Mouse (Mus musculus) C2C12 (cell line): ENCODE measurements around the gene Dlgap5. TPM values are rescaled to one million over a fixed set of nuclear protein-coding genes. Genes with fewer than 3 reads are reported as not detected.
"Not testable (repeated sequence)": the region's sequence is repeated elsewhere in the genome, so short reads cannot be mapped to it uniquely, and the experiment has no call there.

ENCODE experiments used
- H3K27me3 ChIP-seq: one replicate; pipeline ENCODE4 v1.6.1; 2011; ENCODE audit not compliant: control insufficient read depth, insufficient read depth, insufficient read length
- H3K36me3 ChIP-seq: one replicate; pipeline ENCODE4 v1.6.1; 2011; ENCODE audit not compliant: control insufficient read depth, insufficient read depth
- H3K4me3 ChIP-seq: one replicate; pipeline ENCODE4 v1.5.1; 2011; ENCODE audit warnings: mild to moderate bottlenecking, control low read depth; ENCODE audit not compliant: poor library complexity, insufficient read depth, severe bottlenecking
- H3K79me2 ChIP-seq: one replicate; pipeline ENCODE4 v1.6.1; 2011; ENCODE audit not compliant: control insufficient read depth, insufficient read depth
- H3K79me3 ChIP-seq: one replicate; pipeline ENCODE4 v1.6.1; 2011; ENCODE audit warnings: low read depth, control low read depth
- H3ac ChIP-seq: one replicate; pipeline ENCODE3; 2011; ENCODE audit warnings: low read depth; ENCODE audit not compliant: control insufficient read depth, insufficient read length
- CEBPB ChIP-seq: IDR thresholded peaks from one replicate; pipeline ENCODE4 v1.6.1; 2011; ENCODE audit warnings: low read depth, mild to moderate bottlenecking, control low read depth, moderate library complexity
- CTCF ChIP-seq: IDR thresholded peaks from one replicate; pipeline ENCODE4 v1.5.1; 2011; ENCODE audit not compliant: control insufficient read depth, insufficient read depth, insufficient read length
- FOSL1 ChIP-seq: IDR thresholded peaks from one replicate; pipeline ENCODE4 v1.8.0; 2011; ENCODE audit warnings: mild to moderate bottlenecking, low read length; ENCODE audit not compliant: poor library complexity, insufficient read depth, severe bottlenecking
- MAX ChIP-seq: IDR thresholded peaks from one replicate; pipeline ENCODE4 v1.6.1; 2011; ENCODE audit warnings: mild to moderate bottlenecking, control low read depth
- MYOD1 ChIP-seq: IDR thresholded peaks from one replicate; pipeline ENCODE4 v1.6.1; 2011; ENCODE audit warnings: low read depth; ENCODE audit not compliant: control insufficient read depth, insufficient read length
- MYOG ChIP-seq: IDR thresholded peaks from one replicate; pipeline ENCODE4 v1.6.1; 2011; ENCODE audit not compliant: control insufficient read depth, insufficient read length; ENCODE audit errors: extremely low read depth
- USF1 ChIP-seq: IDR thresholded peaks from one replicate; pipeline ENCODE4 v1.6.1; 2011; ENCODE audit warnings: low read depth, mild to moderate bottlenecking, control low read depth, moderate library complexity
- polyA plus RNA-seq: library from polyadenylated mRNA; unstranded; fragments of >200 nt; fragmentation: generic; extraction: Trizol; gene quantifications from one replicate; pipeline ENCODE4 v1.2.1, GENCODE M21; 2012; ENCODE audit warnings: missing spikeins

Gene Dlgap5
- polyA plus RNA-seq, 1 experiment: 34.2 TPM

- Histone ChIP-seq H3K79me3 (no peaks in the 10 kb centered on the region), H3K79me2 (no peaks in the 10 kb centered on the region), H3ac (no peak overlapping the region), H3K4me3 (no peak overlapping the region), H3K36me3 (no peaks in the 10 kb centered on the region), H3K27me3 (peaks cover 22% of the 10 kb centered on the region)
- TF ChIP-seq MYOD1 (no peak), MAX (no peak), MYOG (no peak), FOSL1 (no peak), USF1 (no peak), CTCF (no peak), CEBPB (no peak)
These were observed 43.8 kb upstream of the Dlgap5 start for GRCm38 (mm10) chr14:47461997-47462396.

GRCm38 (mm10) chr14:47459556-47459955 lies 41.3 kb upstream of the Dlgap5 start:
- Histone ChIP-seq H3K79me2 (no peaks in the 10 kb centered on the region), H3K4me3 (no peak overlapping the region), H3K27me3 (peaks cover 12% of the 10 kb centered on the region), H3K79me3 (no peaks in the 10 kb centered on the region), H3ac (no peak overlapping the region), H3K36me3 (no peaks in the 10 kb centered on the region)
- no peak for TF ChIP-seq CTCF
- no peak for TF ChIP-seq CEBPB

- H3ac ChIP-seq, H3K4me3 ChIP-seq, H3K79me2 ChIP-seq, H3K79me3 ChIP-seq, H3K27me3 ChIP-seq, H3K36me3 ChIP-seq: not testable (repeated sequence)
These were observed 31.9 kb upstream of the Dlgap5 start, which contains the start of gene Fbxo34 for GRCm38 (mm10) chr14:47450121-47450520. Gene Fbxo34, plus strand, starts transcription at chr14:47450421.

- Histone ChIP-seq H3K79me2 (no peaks in the 10 kb centered on the region), H3K27me3 (no peaks in the 10 kb centered on the region), H3ac (no peak overlapping the region), H3K36me3 (no peaks in the 10 kb centered on the region), H3K4me3 (no peak overlapping the region), H3K79me3 (no peaks in the 10 kb centered on the region)
- TF ChIP-seq MAX: no peak
- TF ChIP-seq FOSL1: no peak
- TF ChIP-seq CTCF: no peak
- TF ChIP-seq MYOG: no peak
- no peak for TF ChIP-seq USF1
- TF ChIP-seq CEBPB: no peak
- TF ChIP-seq MYOD1: no peak
These were observed 27.3 kb upstream of the Dlgap5 start for GRCm38 (mm10) chr14:47445331-47446095.

GRCm38 (mm10) chr14:47444907-47445306 lies 26.7 kb upstream of the Dlgap5 start:
- TF ChIP-seq MYOD1 (no peak), FOSL1 (no peak), MYOG (no peak), CEBPB (no peak), CTCF (no peak), MAX (no peak), USF1 (no peak)
- H3K27me3 ChIP-seq: no peaks in the 10 kb centered on the region

GRCm38 (mm10) chr14:47438947-47439346 lies 20.7 kb upstream of the Dlgap5 start:
- no peaks in the 10 kb centered on the region for H3K79me3 ChIP-seq
- H3K79me2 ChIP-seq: no peaks in the 10 kb centered on the region
- no peak overlapping the region for H3ac ChIP-seq
- no peak overlapping the region for H3K4me3 ChIP-seq
- no peaks in the 10 kb centered on the region for H3K36me3 ChIP-seq
- no peaks in the 10 kb centered on the region for H3K27me3 ChIP-seq
- no peak for TF ChIP-seq CEBPB
- no peak for TF ChIP-seq FOSL1
- no peak for TF ChIP-seq MYOG

More at GRCm38 (mm10) chr14:47444907-47445306, 26.7 kb upstream of the Dlgap5 start:
- Histone ChIP-seq H3K79me2 (no peaks in the 10 kb centered on the region), H3ac (no peak overlapping the region), H3K4me3 (no peak overlapping the region), H3K36me3 (no peaks in the 10 kb centered on the region), H3K79me3 (no peaks in the 10 kb centered on the region)
